Mouse (Mus musculus) thymus, postnatal 4 days (tissue): ENCODE results near the gene Ablim1.
"Not testable (repeated sequence)": the region's sequence is repeated elsewhere in the genome, so short reads cannot be mapped to it uniquely, and the experiment has no call there.

Experiments used
- DNase-seq: peaks from one replicate; pipeline ENCODE4 v3.0.0; 2021

The Ablim1 gene

GRCm38 (mm10) chr19:57141756-57142461 is 172.8 kb downstream of the Ablim1 start:
- no peak for DNase-seq

GRCm38 (mm10) chr19:57140874-57141273 is 173.8 kb downstream of the Ablim1 start:
- no peak for DNase-seq

- no peak for DNase-seq
These were observed 174.6 kb downstream of the Ablim1 start for GRCm38 (mm10) chr19:57140071-57140470.

- DNase-seq, result no peak
These were observed 175.7 kb downstream of the Ablim1 start for GRCm38 (mm10) chr19:57138909-57139617.

GRCm38 (mm10) chr19:57138469-57138868 is 176.2 kb downstream of the Ablim1 start:
- no peak for DNase-seq

- no peak for DNase-seq
These were observed 176.7 kb downstream of the Ablim1 start for GRCm38 (mm10) chr19:57138045-57138444.

- DNase-seq, result peak; percentile 84
These were observed 178.5 kb downstream of the Ablim1 start for GRCm38 (mm10) chr19:57136228-57136627.

- not testable (repeated sequence) for DNase-seq
These were observed 179.1 kb downstream of the Ablim1 start for GRCm38 (mm10) chr19:57135654-57136053.

GRCm38 (mm10) chr19:57134654-57135348 is 179.9 kb downstream of the Ablim1 start:
- no peak for DNase-seq

GRCm38 (mm10) chr19:57132916-57133520 is 181.7 kb downstream of the Ablim1 start:
- DNase-seq, result peak; percentile 45

GRCm38 (mm10) chr19:57132281-57132680 is 182.4 kb downstream of the Ablim1 start:
- peak; percentile 74 for DNase-seq

- DNase-seq, result peak; percentile 72
These were observed 183.4 kb downstream of the Ablim1 start for GRCm38 (mm10) chr19:57131366-57131765.

GRCm38 (mm10) chr19:57130591-57130990 is 184.1 kb downstream of the Ablim1 start:
- no peak for DNase-seq

GRCm38 (mm10) chr19:57129729-57130128 is 185.0 kb downstream of the Ablim1 start:
- no peak for DNase-seq

- no peak for DNase-seq
These were observed 186.7 kb downstream of the Ablim1 start for GRCm38 (mm10) chr19:57128037-57128436.

GRCm38 (mm10) chr19:57127523-57127922 is 187.2 kb downstream of the Ablim1 start:
- no peak for DNase-seq

GRCm38 (mm10) chr19:57126950-57127349 is 187.8 kb downstream of the Ablim1 start:
- DNase-seq, result no peak

GRCm38 (mm10) chr19:57124906-57125305 is 189.8 kb downstream of the Ablim1 start:
- DNase-seq, result no peak

GRCm38 (mm10) chr19:57124138-57124519 is 190.6 kb downstream of the Ablim1 start:
- no peak for DNase-seq

GRCm38 (mm10) chr19:57123503-57124137 is 191.1 kb downstream of the Ablim1 start:
- DNase-seq, result peak; percentile 82

GRCm38 (mm10) chr19:57122261-57122660 is 192.5 kb downstream of the Ablim1 start:
- DNase-seq, result no peak

- no peak for DNase-seq
These were observed 193.7 kb downstream of the Ablim1 start for GRCm38 (mm10) chr19:57121036-57121435.

GRCm38 (mm10) chr19:57119661-57120060 is 195.1 kb downstream of the Ablim1 start:
- DNase-seq, result no peak
